Mouse (Mus musculus) layer of hippocampus, postnatal 14 days (tissue): Measurements from ENCODE around the gene Bysl. TPM values are rescaled to one million over a fixed set of nuclear protein-coding genes. Genes with fewer than 3 reads are reported as not detected.
"Not testable (repeated sequence)": the region's sequence is repeated elsewhere in the genome, so short reads cannot be mapped to it uniquely, and the experiment has no call there.

ENCODE experiments used
- DNase-seq, 2 experiments: peaks; one replicate each; pipeline ENCODE4 v3.0.0; 2021 to 2022; ENCODE audit warnings: low spot score in 2 of 2, mixed read lengths in 1 of 2
- total RNA-seq, 2 experiments: library from RNA; stranded (reverse); gene quantifications; 2 replicates each; pipeline ENCODE4 v1.2.3; 2021

Gene Bysl
- total RNA-seq, 2 experiments from 2014 or later: 17.7 to 21.0 TPM

- no peak for DNase-seq
These were observed 11.7 kb upstream of the Bysl start for GRCm38 (mm10) chr17:47622912-47623554.

- DNase-seq: no peak
These were observed 7.4 kb upstream of the Bysl start for GRCm38 (mm10) chr17:47618556-47619311.

GRCm38 (mm10) chr17:47617605-47618307, 6.5 kb upstream of the Bysl start:
- DNase-seq: no peak

- DNase-seq: no peak
These were observed 5.4 kb upstream of the Bysl start for GRCm38 (mm10) chr17:47616652-47617051.

- DNase-seq: no peak
These were observed 4.8 kb upstream of the Bysl start for GRCm38 (mm10) chr17:47616119-47616518.

- DNase-seq: no peak
These were observed 2.7 kb upstream of the Bysl start for GRCm38 (mm10) chr17:47614018-47614417.

- no peak for DNase-seq
These were observed 330 bp upstream of the Bysl start for GRCm38 (mm10) chr17:47611661-47611982.

- no peak for DNase-seq
These were observed 2.1 kb downstream of the Bysl start for GRCm38 (mm10) chr17:47609182-47609581.

- DNase-seq: no peak
These were observed 5.1 kb downstream of the Bysl start for GRCm38 (mm10) chr17:47606220-47606619.

GRCm38 (mm10) chr17:47602289-47602688, 9.0 kb downstream of the Bysl start:
- DNase-seq: no peak

- no peak for DNase-seq
These were observed 9.9 kb downstream of the Bysl start for GRCm38 (mm10) chr17:47601389-47601755.

GRCm38 (mm10) chr17:47600601-47601388, 10.5 kb downstream of the Bysl start:
- no peak for DNase-seq

- no peak for DNase-seq
These were observed 11.6 kb downstream of the Bysl start for GRCm38 (mm10) chr17:47599511-47600297.

- DNase-seq: not testable (repeated sequence)
These were observed 12.6 kb downstream of the Bysl start for GRCm38 (mm10) chr17:47598580-47599304.

GRCm38 (mm10) chr17:47597838-47598579, 13.3 kb downstream of the Bysl start:
- DNase-seq: no peak

GRCm38 (mm10) chr17:47597261-47597660, 14.0 kb downstream of the Bysl start:
- no peak for DNase-seq

GRCm38 (mm10) chr17:47596839-47597164, 14.5 kb downstream of the Bysl start:
- no peak for DNase-seq

GRCm38 (mm10) chr17:47596162-47596838, 15.0 kb downstream of the Bysl start:
- no peak for DNase-seq
